Mouse (Mus musculus) ES-Bruce4 (cell line): ENCODE measurements around the gene Fabp7. TPM values are rescaled to one million over a fixed set of nuclear protein-coding genes. Genes with fewer than 3 reads are reported as not detected.
A peak's percentile ranks its signal among the peaks of the same experiment; 100 is the strongest.

Source experiments
- H3K27ac ChIP-seq: 2 replicates; pipeline ENCODE4 v1.5.1; 2012; ENCODE audit warnings: low read length, inconsistent platforms; ENCODE audit not compliant: insufficient read depth
- H3K27me3 ChIP-seq: 2 replicates; pipeline ENCODE4 v1.6.1; 2012; ENCODE audit warnings: mild to moderate bottlenecking, low read length, inconsistent platforms; ENCODE audit not compliant: control insufficient read depth, poor library complexity, insufficient read depth, severe bottlenecking
- H3K36me3 ChIP-seq: 2 replicates; pipeline ENCODE4 v1.6.1; 2012; ENCODE audit warnings: inconsistent platforms, mild to moderate bottlenecking, low read length, moderate library complexity; ENCODE audit not compliant: control insufficient read depth, poor library complexity, insufficient read depth, severe bottlenecking
- H3K4me1 ChIP-seq: one replicate; pipeline ENCODE4 v1.8.1; 2011; ENCODE audit warnings: low read length; ENCODE audit not compliant: control insufficient read depth, insufficient read depth
- H3K4me3 ChIP-seq: 2 replicates; pipeline ENCODE4 v1.5.1; 2011; ENCODE audit warnings: low read depth, mild to moderate bottlenecking, low read length
- H3K9ac ChIP-seq: 2 replicates; pipeline ENCODE4 v1.6.1; 2012; ENCODE audit warnings: low read depth, mild to moderate bottlenecking, inconsistent platforms; ENCODE audit not compliant: poor library complexity, severe bottlenecking
- H3K9me3 ChIP-seq: replicated peaks from 2 replicates; pipeline ENCODE4 v1.6.1; 2012; ENCODE audit warnings: mild to moderate bottlenecking, low read length, inconsistent platforms; ENCODE audit not compliant: control insufficient read depth, poor library complexity, insufficient read depth, severe bottlenecking
- CTCF ChIP-seq: IDR thresholded peaks from one replicate; pipeline ENCODE4 v1.8.1; 2011; ENCODE audit warnings: low read depth, low read length
- EP300 ChIP-seq: IDR thresholded peaks from 2 replicates; pipeline ENCODE4 v1.6.1; 2011; ENCODE audit warnings: low read depth, low read length; ENCODE audit not compliant: insufficient read depth
- POLR2A ChIP-seq: IDR thresholded peaks from one replicate; pipeline ENCODE4 v1.8.1; 2011; ENCODE audit warnings: low read length; ENCODE audit not compliant: insufficient read depth
- polyA plus RNA-seq: library from polyadenylated mRNA; stranded (reverse); fragments of >200 nt; gene quantifications from 2 replicates; pipeline ENCODE4 v1.2.4, GENCODE M21; 2011; ENCODE audit warnings: low read depth; ENCODE audit not compliant: missing spikeins, insufficient read depth, insufficient read length

Gene Fabp7
- polyA plus RNA-seq = not detected in 2 replicates

DNA sequence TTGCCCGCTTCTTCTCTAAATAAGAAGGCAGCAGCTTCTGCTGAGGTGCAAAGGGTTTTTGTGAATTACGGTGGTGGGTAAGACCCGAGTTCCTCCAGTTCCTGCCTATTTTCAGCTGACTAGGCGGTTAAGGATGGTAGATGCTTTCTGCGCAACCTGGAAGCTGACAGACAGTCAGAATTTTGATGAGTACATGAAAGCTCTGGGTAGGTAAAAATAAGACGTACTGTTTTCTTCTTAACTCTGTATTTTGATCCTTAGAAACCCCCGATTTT is at the start of gene Fabp7:
TSS of gene Fabp7 (plus strand) at position 6 of the 275 bp plus-strand sequence.
- H3K9ac ChIP-seq = no peak within 1 kb of the TSS

DNA sequence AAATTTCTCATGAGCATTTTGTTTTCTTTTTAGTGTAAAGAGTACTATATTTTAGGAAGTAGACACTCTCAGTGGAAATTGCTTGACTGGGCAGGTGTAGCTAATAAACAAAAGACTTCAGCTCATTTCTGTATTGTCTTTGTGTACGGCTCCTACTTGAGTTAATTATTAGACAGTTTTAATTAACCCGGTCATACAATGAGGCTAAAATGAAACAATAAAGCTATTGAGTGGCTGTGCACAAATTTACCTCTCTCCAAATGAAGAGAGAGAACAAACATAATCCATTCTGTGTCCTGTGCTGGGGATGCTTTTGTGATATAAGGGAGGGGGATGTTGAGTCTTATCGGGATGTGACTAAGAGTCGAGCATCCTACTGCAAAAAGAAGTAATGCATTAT is 43.9 kb upstream of the Fabp7 start:
- Histone ChIP-seq H3K36me3 (no peaks in the 10 kb centered on the region), H3K27ac (no peak overlapping the region), H3K9ac (no peak overlapping the region)

More for the DNA sequence above, at the start of gene Fabp7:
- Histone ChIP-seq H3K9me3 (no peaks in the 10 kb centered on the region), H3K4me3 (no peak within 1 kb of the TSS), H3K4me1 (peaks cover 3% of the 10 kb centered on the region), H3K27ac (no peak within 1 kb of the TSS), H3K36me3 (no peaks in the 10 kb centered on the region), H3K27me3 (no peaks in the 10 kb centered on the region; the same call in 1 of the 2 replicates)
- TF ChIP-seq EP300 = no peak
- TF ChIP-seq CTCF = no peak
- TF ChIP-seq POLR2A = no peak

DNA sequence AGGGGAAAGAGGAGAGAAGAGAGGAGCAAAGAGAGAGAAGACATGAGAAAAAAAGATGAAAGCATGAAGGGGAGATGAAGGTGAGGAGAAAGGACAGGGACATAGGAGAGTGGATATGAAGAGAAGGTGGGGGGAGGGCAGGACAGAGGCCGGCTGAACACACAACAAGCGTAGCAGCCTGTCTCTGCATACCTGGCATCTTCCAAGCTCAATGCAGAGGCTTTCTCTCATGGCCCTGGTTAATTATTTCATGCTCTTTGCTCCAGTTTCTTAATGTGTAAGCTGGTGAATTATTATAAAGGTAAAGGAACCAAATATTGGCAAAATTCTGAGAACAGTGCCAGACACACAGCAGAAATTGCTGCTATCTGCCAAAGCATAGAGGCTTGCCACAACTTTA is 43.3 kb upstream of the Fabp7 start:
- no peak overlapping the region for H3K4me3 ChIP-seq
- no peaks in the 10 kb centered on the region for H3K4me1 ChIP-seq
- no peaks in the 10 kb centered on the region for H3K27me3 ChIP-seq
- no peaks in the 10 kb centered on the region for H3K36me3 ChIP-seq
- TF ChIP-seq EP300 = no peak
- TF ChIP-seq CTCF = no peak
- no peak for TF ChIP-seq POLR2A
- H3K27ac ChIP-seq = no peak overlapping the region
- no peak overlapping the region for H3K9ac ChIP-seq
- H3K9me3 ChIP-seq = no peaks in the 10 kb centered on the region

More for the DNA sequence above, 43.9 kb upstream of the Fabp7 start:
- H3K9me3 ChIP-seq = no peaks in the 10 kb centered on the region
- TF ChIP-seq EP300 = no peak
- no peak for TF ChIP-seq POLR2A
- TF ChIP-seq CTCF = no peak
- no peaks in the 10 kb centered on the region for H3K4me1 ChIP-seq
- no peak overlapping the region for H3K4me3 ChIP-seq
- no peaks in the 10 kb centered on the region for H3K27me3 ChIP-seq

DNA sequence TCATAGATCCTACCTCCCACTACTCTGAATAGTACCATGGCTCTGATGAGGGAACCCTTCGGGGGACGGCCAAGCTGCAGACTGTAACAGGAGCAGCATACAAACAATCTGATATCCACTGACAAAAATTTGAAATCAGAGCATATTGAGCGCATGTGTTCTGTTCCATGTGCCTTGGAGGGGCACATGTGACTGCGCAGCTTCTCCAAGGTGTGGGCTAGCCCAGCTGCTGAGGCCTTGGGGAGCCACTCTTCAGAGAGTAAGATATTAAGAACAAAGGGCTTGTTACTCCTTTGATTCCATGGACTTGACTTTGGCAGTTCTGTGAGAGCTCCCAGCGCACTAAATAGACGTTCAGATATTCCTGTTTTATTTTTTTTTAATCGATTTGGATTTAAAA is 41.6 kb upstream of the Fabp7 start:
- Histone ChIP-seq H3K4me1 (no peaks in the 10 kb centered on the region), H3K4me3 (no peak overlapping the region), H3K9me3 (no peaks in the 10 kb centered on the region), H3K36me3 (no peaks in the 10 kb centered on the region), H3K9ac (no peak overlapping the region), H3K27me3 (no peaks in the 10 kb centered on the region), H3K27ac (no peak overlapping the region)
- TF ChIP-seq CTCF = no peak
- no peak for TF ChIP-seq POLR2A
- no peak for TF ChIP-seq EP300

DNA sequence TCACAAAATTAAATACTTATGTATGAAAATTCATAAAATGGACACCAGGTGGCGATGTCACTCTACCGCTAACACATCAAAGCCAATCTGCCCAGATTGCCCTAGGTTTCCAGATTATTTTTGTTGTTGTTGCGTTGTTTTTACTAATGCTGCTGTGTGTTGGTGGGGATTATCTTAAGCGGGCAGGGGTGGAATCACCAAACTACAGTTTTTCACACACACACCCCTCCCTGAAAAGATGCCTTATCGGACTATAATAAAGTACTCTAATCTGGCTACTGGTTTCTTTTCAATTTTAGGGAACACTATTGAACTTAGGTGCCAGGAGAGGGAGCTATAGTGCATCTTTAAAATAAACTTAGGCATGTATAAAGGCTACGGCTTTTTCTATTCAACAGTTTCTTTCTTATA is 41.1 kb upstream of the Fabp7 start:
- Histone ChIP-seq H3K9ac (peak overlapping the region; percentile 61; the same call in 1 of the 2 replicates), H3K36me3 (no peaks in the 10 kb centered on the region), H3K9me3 (no peaks in the 10 kb centered on the region), H3K27ac (no peak overlapping the region), H3K27me3 (no peaks in the 10 kb centered on the region), H3K4me3 (no peak overlapping the region), H3K4me1 (no peaks in the 10 kb centered on the region)
- TF ChIP-seq CTCF (no peak), EP300 (no peak), POLR2A (no peak)

DNA sequence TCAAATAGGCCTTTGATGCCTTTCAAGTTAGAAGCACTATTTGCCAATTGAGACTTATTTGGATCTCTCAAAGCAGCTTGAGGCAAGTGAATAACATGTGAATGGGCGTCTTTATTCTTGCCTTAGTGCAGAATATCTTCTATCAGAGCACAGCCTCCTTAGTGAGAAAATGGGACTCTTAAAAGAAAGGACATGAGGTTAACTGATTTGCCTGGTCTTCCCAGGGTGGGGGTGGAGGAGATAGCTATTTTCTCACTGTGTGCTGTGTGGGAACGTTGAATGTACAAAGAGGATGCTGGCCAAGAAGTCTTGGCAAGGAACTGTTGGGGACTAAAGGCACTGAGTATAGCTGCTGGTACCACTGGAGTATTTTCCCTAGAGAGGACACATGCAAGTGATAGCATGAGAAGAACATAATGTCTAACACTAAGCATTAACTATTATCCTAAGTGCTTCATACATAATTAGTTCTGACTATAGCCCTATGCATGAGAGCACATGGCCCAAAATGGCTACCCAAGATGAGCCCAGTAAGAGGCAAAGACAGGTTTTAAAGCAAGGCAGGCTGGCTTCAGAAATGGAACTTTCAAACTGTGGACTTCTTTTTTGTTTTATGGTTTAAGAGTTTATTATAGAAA is 40.4 kb upstream of the Fabp7 start:
- Histone ChIP-seq H3K9ac (no peak overlapping the region), H3K27ac (no peak overlapping the region), H3K4me1 (no peaks in the 10 kb centered on the region), H3K36me3 (no peaks in the 10 kb centered on the region), H3K9me3 (no peaks in the 10 kb centered on the region), H3K4me3 (no peak overlapping the region), H3K27me3 (no peaks in the 10 kb centered on the region)
- TF ChIP-seq EP300 (no peak), POLR2A (no peak), CTCF (no peak)
